Mouse (Mus musculus): ENCODE data around the gene Fabp7. TPM values are rescaled to one million over a fixed set of nuclear protein-coding genes. Genes with fewer than 3 reads are reported as not detected.

Fabp7 gene
- polyA plus RNA-seq (2015; fragmentation: Illumina TruSeq; extraction: RNeasy Lipid Tissue Mini Kit (QIAGEN cat#74804); ENCODE audit: insufficient read depth, low replicate concordance): 11.9 TPM

DNA sequence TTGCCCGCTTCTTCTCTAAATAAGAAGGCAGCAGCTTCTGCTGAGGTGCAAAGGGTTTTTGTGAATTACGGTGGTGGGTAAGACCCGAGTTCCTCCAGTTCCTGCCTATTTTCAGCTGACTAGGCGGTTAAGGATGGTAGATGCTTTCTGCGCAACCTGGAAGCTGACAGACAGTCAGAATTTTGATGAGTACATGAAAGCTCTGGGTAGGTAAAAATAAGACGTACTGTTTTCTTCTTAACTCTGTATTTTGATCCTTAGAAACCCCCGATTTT, at the start of gene Fabp7:
Fabp7 (plus strand) TSS at position 6 of the 275 bp plus-strand sequence.

DNA sequence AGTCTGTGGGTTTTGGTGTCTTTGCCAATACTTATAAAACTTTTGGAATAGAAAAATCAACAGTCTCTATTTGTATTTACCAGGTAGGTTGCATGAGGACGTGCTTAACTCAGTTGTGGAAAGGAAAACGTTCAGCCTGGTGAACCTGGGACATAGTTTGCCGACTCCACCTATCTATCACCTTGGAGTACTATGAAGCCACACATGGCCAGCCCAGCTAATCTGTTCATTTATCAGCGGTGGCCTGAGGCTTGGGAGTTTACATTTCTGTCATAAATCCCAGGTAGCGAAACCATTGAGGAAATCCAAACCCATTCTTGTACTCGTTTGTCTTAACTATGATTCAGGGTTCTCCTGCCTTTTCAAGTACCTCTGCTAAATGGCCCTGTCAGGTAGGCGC, 9.3 kb downstream of the Fabp7 start, which contains the start of gene Smpdl3a:
Smpdl3a (plus strand) TSS at position 318 of the 400 bp plus-strand sequence.

Other genes with a start within 250 kb of the Fabp7 start
- gene Pkib, start 152.9 kb upstream of the Fabp7 start, polyA plus RNA-seq (2015; fragmentation: Illumina TruSeq; extraction: RNeasy Lipid Tissue Mini Kit (QIAGEN cat#74804); ENCODE audit: insufficient read depth, low replicate concordance): 56.1 TPM
- gene Smpdl3a, start 9.5 kb downstream of the Fabp7 start, polyA plus RNA-seq (2015; fragmentation: Illumina TruSeq; extraction: RNeasy Lipid Tissue Mini Kit (QIAGEN cat#74804); ENCODE audit: insufficient read depth, low replicate concordance): 130 TPM